Mouse (Mus musculus): ENCODE data around the gene Rev3l.

Rev3l gene

GRCm38 (mm10) chr10:39731736-39732265, at the start of gene Rev3l:
Gene Rev3l, plus strand, starts transcription at chr10:39732118.
- peak; percentile 79 for DNase-seq (ENCODE audit: low read depth, low spot score)

- DNase-seq (ENCODE audit: low read depth, low spot score), result no peak
These were observed 49.4 kb upstream of the Rev3l start for GRCm38 (mm10) chr10:39682556-39682955.

GRCm38 (mm10) chr10:39683481-39683880, 48.4 kb upstream of the Rev3l start:
- DNase-seq (ENCODE audit: low read depth, low spot score), result peak; percentile 72

DNA sequence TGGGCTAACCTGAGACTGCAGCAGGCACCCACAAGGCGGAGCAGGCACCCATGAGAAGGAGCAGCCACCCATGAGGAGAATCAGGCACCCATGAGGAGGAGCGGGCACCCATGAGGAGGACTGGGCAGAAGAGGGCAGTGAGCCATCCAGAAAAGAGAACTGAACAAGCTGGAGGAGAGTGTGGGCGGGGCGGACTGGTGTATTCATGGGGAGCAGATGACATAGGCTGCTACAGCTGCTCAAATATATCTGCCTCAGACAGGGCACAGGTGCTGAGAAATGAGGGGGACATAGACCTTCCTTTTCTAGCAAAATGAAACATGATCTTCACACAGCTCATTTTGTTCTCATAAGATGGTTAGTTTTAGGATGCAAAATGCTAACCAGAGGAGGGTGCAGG, 45.1 kb upstream of the Rev3l start:
- DNase-seq (ENCODE audit: low read depth, low spot score), result no peak

- no peak for DNase-seq (ENCODE audit: low read depth, low spot score)
These were observed 44.1 kb upstream of the Rev3l start for GRCm38 (mm10) chr10:39687851-39688250.

DNA sequence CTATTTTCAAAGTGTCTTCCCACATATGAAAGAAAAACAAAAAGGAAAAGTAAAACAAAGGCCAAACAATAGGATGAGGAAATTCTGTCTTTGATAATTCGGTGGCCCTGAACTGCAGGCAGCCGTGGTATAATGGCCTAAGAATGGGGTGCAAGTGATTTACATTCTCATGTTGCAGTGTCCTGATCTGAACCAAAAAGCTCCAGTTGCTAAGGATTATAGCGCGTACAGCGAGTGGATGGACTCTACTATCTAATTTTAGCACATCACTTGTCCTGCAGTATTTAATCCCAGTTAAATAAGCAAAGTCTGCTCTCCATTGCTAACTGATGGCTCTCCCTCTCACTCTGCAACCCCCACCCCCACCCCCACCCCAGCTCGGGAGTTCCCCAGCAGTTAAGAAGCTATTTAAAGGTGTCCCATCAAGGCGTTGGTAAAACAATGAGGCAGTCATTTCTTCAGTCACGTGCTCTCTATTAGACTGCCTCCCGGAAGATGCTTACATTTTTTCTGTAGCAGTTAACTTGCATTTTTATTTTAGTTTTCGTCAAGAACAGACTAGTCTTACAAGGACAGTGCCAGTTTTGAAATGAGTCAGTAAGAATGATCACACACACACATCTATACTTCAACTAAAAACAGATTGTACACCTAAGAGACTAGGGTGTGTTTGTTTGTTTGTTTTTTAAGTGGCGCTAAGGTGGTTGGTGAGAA, 40.4 kb upstream of the Rev3l start:
- no peak for DNase-seq (ENCODE audit: low read depth, low spot score)

GRCm38 (mm10) chr10:39692152-39692551, 39.8 kb upstream of the Rev3l start:
- no peak for DNase-seq (ENCODE audit: low read depth, low spot score)

- no peak for DNase-seq (ENCODE audit: low read depth, low spot score)
These were observed 24.0 kb upstream of the Rev3l start for GRCm38 (mm10) chr10:39707717-39708510.

DNA sequence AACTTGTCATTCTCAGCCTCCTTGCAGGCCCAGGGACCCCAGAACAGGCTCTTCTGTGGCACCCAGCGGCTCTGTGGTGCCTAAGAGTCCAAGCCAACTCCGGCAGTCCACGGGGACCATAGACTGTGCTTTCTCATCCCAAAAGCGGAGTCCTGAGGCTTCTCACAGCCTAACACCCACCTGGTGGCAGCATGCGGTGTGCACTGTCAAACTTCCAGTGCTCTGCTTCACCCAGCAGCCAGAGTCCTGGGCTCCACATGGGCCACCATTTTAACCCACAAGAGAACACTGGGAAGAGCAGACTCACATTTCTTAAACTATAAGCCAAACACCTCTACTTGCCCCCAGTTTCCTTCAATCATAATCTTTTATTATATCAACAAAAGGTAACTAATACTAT, 15.0 kb upstream of the Rev3l start:
- DNase-seq (ENCODE audit: low read depth, low spot score), result no peak

- peak; percentile 83 for DNase-seq (ENCODE audit: low read depth, low spot score)
These were observed 762 bp upstream of the Rev3l start for GRCm38 (mm10) chr10:39730976-39731735.

GRCm38 (mm10) chr10:39732266-39733100, 565 bp downstream of the Rev3l start:
- DNase-seq (ENCODE audit: low read depth, low spot score), result peak; percentile 64

- peak; percentile 83 for DNase-seq (ENCODE audit: low read depth, low spot score)
These were observed 1.1 kb downstream of the Rev3l start for GRCm38 (mm10) chr10:39733101-39733399.

DNA sequence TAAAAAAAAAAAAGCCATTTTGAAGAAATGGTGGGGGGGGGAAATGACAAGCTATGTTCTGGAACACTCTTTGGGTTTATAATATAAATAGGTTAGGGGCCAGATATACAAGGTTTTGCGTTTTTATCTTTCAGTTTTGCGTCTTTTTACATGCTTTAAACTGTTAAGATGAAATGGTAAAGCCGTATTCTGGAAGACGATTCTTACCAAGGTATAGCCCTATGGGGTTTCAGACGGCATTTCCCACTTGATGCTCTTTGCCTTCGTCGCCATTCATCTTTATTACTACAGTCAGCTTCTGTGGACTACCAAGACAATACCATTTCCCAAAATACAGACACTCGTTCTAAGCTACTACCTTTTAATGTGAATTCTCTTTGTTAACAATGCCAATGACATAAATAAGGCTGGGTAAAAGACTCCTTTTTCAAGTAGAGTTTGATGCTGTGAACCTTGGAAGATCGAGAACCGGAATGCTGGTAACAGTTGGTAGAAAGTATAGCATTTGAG, 1.6 kb downstream of the Rev3l start:
- DNase-seq (ENCODE audit: low read depth, low spot score), result no peak

GRCm38 (mm10) chr10:39736187-39736586, 4.3 kb downstream of the Rev3l start:
- DNase-seq (ENCODE audit: low read depth, low spot score), result no peak

DNA sequence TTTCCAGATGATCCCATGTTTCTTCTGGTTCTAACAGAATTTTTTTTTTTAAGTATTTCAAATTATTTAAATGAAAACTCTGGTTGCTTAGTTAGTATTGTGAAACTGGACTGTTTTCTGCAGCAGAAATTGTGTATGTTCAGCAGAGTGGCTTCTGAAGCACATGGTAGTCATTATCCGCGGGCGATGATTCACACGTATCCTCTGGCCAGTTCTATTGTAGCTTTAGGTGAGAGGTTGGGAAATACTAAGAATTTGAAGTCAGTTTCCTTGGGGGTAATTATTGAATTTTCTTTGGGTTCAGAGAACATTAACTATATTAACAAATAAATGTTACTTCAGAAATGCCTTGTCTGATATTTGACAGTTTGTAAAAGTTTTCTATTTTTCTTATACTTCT, 10.1 kb downstream of the Rev3l start:
- peak; percentile 88 for DNase-seq (ENCODE audit: low read depth, low spot score)

DNA sequence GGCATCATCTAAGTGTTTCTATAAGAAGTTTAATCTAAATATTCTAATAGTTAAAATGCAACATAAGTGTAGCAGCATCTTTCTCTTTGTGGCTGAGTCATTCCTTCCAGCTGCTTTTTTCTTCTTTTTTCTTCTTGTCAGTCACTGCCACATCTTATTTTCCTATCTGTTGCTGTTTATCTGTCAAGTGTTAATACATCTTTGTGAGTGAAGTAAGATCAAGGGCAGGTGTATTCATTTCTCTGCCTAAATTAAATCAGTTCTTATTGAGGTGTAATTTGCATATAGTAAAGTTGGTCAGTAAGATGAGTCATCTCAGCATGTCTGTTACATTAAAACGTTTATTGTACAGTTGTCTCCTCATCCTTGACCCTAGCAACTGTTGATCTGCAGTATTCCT, 32.8 kb downstream of the Rev3l start:
- DNase-seq (ENCODE audit: low read depth, low spot score), result no peak

- no peak for DNase-seq (ENCODE audit: low read depth, low spot score)
These were observed 34.8 kb downstream of the Rev3l start for GRCm38 (mm10) chr10:39766702-39767101.

DNA sequence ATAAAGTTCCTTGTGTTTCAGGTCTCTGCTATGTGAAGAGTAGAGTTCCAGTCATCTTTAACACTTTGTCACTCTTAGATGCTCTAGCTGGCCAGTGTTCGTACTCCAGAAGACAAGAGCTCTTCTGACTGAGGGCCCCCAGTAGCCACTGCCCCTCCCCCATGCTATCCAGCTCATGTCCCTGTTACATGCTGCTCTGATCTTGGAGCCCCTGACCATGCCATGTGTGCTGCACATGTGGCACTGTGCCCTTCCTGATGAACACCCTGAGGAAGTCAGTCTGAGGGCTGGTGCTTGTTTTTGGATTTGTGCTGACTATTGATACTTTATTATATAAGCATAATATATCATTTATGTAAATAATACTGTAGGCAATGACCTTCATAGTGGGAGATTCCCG, 40.3 kb downstream of the Rev3l start:
- no peak for DNase-seq (ENCODE audit: low read depth, low spot score)

- DNase-seq (ENCODE audit: low read depth, low spot score), result no peak
These were observed 42.2 kb downstream of the Rev3l start for GRCm38 (mm10) chr10:39773940-39774726.

- peak; percentile 28 for DNase-seq (ENCODE audit: low read depth, low spot score)
These were observed 45.0 kb downstream of the Rev3l start for GRCm38 (mm10) chr10:39776927-39777326.
